Mouse (Mus musculus) hindbrain, embryonic 16.5 days (tissue): ENCODE measurements around the gene Tlcd2. TPM values are rescaled to one million over a fixed set of nuclear protein-coding genes. Genes with fewer than 3 reads are reported as not detected.

Experiments used
- ATAC-seq: fragments of 200-750 bp; cut with Nextera tagmentation; 2 replicates; pipeline ENCODE4 v1.8.0; 2017; ENCODE audit warnings: moderate TSS enrichment, moderate library complexity
- H3K27ac ChIP-seq: fragments of 300-500 bp; sonication (generic); 2 replicates; pipeline ENCODE4 v1.5.1; 2014; ENCODE audit warnings: low read depth, mild to moderate bottlenecking, control low read depth, low read length, moderate library complexity
- H3K27me3 ChIP-seq: fragments of 300-500 bp; sonication (generic); replicated peaks from 2 replicates; pipeline ENCODE4 v1.6.1; 2014; ENCODE audit warnings: low read length; ENCODE audit not compliant: control insufficient read depth, insufficient read depth
- H3K36me3 ChIP-seq: fragments of 300-500 bp; sonication (generic); 2 replicates; pipeline ENCODE4 v1.6.1; 2014; ENCODE audit warnings: mild to moderate bottlenecking, low read length, moderate library complexity, mixed read lengths; ENCODE audit not compliant: control insufficient read depth, insufficient read depth
- H3K4me1 ChIP-seq: fragments of 300-500 bp; sonication (generic); 2 replicates; pipeline ENCODE4 v1.6.1; 2014; ENCODE audit warnings: low read depth, low read length; ENCODE audit not compliant: control insufficient read depth, insufficient read depth
- H3K4me2 ChIP-seq: fragments of 300-500 bp; sonication (generic); 2 replicates; pipeline ENCODE4 v1.6.1; 2014; ENCODE audit warnings: mild to moderate bottlenecking, low read length, control low read depth, moderate library complexity
- H3K4me3 ChIP-seq: fragments of 300-500 bp; sonication (generic); 2 replicates; pipeline ENCODE4 v1.5.1; 2014; ENCODE audit warnings: mild to moderate bottlenecking, low read length, control low read depth, moderate library complexity
- H3K9ac ChIP-seq: fragments of 300-500 bp; sonication (generic); 2 replicates; pipeline ENCODE4 v1.6.1; 2014; ENCODE audit warnings: low read depth, mild to moderate bottlenecking, control low read depth, low read length, moderate library complexity
- H3K9me3 ChIP-seq: fragments of 300-500 bp; sonication (generic); 2 replicates; pipeline ENCODE4 v1.6.1; 2014; ENCODE audit warnings: mild to moderate bottlenecking, low read length, moderate library complexity; ENCODE audit not compliant: control insufficient read depth
- WGBS: fragments of 180-500 bp; shearing (Covaris S2); extraction: QIAGEN DNeasy Blood & Tissue Kit; methylation state at CpG from one replicate; pipeline ENCODE4 v1.1.7; 2014; 5-methylcytosine and 5-hydroxymethylcytosine counted together
- polyA plus RNA-seq: library from polyadenylated mRNA; unstranded; fragments of >200 nt; fragmentation: Nextera tagmentation; extraction: Ambion mirVana; gene quantifications from 2 replicates; pipeline ENCODE4 v1.2.1, GENCODE M21; 2015

The Tlcd2 gene
- polyA plus RNA-seq, 1 experiment from 2014 or later = 2.0 TPM

GRCm38 (mm10) chr11:75467512-75468215 is 6.1 kb downstream of the Tlcd2 start:
- Histone ChIP-seq H3K4me2 (peak overlapping the region; percentile 58), H3K4me3 (peak overlapping the region; percentile 34), H3K4me1 (peaks cover 10% of the 10 kb centered on the region), H3K9ac (peak overlapping the region; percentile 55), H3K9me3 (no peaks in the 10 kb centered on the region), H3K27ac (no peak overlapping the region), H3K27me3 (no peaks in the 10 kb centered on the region), H3K36me3 (peaks cover 10% of the 10 kb centered on the region)
- WGBS = 17% methylated on average over 19 of the region's 19 CpGs
- no peak for ATAC-seq

- Histone ChIP-seq H3K4me1 (peaks cover 3% of the 10 kb centered on the region; the same call in 1 of the 2 replicates), H3K9me3 (no peaks in the 10 kb centered on the region), H3K27ac (no peak overlapping the region), H3K36me3 (peaks cover 10% of the 10 kb centered on the region), H3K4me3 (peak overlapping the region; percentile 34), H3K4me2 (peak overlapping the region; percentile 58), H3K9ac (peak overlapping the region; percentile 55), H3K27me3 (no peaks in the 10 kb centered on the region)
- WGBS = 72% methylated on average over 7 of the region's 7 CpGs
- no peak for ATAC-seq
Observed at GRCm38 (mm10) chr11:75468410-75468809, 6.9 kb downstream of the Tlcd2 start.

- Histone ChIP-seq H3K9me3 (no peaks in the 10 kb centered on the region), H3K27me3 (no peaks in the 10 kb centered on the region), H3K36me3 (peaks cover 10% of the 10 kb centered on the region), H3K9ac (no peak overlapping the region), H3K4me1 (peaks cover 3% of the 10 kb centered on the region; the same call in 1 of the 2 replicates), H3K4me2 (no peak overlapping the region), H3K27ac (no peak overlapping the region), H3K4me3 (no peak overlapping the region)
- ATAC-seq = no peak
- WGBS = 92% methylated on average over 4 of the region's 4 CpGs
Observed at GRCm38 (mm10) chr11:75469261-75469660, 7.7 kb downstream of the Tlcd2 start.

- Histone ChIP-seq H3K9ac (no peak overlapping the region), H3K27ac (no peak overlapping the region), H3K36me3 (peaks cover 2% of the 10 kb centered on the region), H3K4me3 (no peak overlapping the region), H3K9me3 (no peaks in the 10 kb centered on the region), H3K4me1 (peaks cover 3% of the 10 kb centered on the region; the same call in 1 of the 2 replicates), H3K27me3 (no peaks in the 10 kb centered on the region), H3K4me2 (no peak overlapping the region)
- WGBS = 93% methylated on average over 3 of the region's 3 CpGs
- ATAC-seq = no peak
Observed at GRCm38 (mm10) chr11:75470675-75471074, 9.2 kb downstream of the Tlcd2 start.

- H3K4me2 ChIP-seq = no peak overlapping the region
- no peaks in the 10 kb centered on the region for H3K36me3 ChIP-seq
- no peaks in the 10 kb centered on the region for H3K27me3 ChIP-seq
- no peaks in the 10 kb centered on the region for H3K9me3 ChIP-seq
- no peak overlapping the region for H3K9ac ChIP-seq
- whole genome bisulfite sequencing = 87% methylated on average over 11 of the region's 11 CpGs
- no peak for ATAC-seq
- peaks cover 3% of the 10 kb centered on the region; the same call in 1 of the 2 replicates for H3K4me1 ChIP-seq
- H3K4me3 ChIP-seq = no peak overlapping the region
- H3K27ac ChIP-seq = no peak overlapping the region
Observed at GRCm38 (mm10) chr11:75472469-75473081, 11.1 kb downstream of the Tlcd2 start.

- H3K9me3 ChIP-seq = no peaks in the 10 kb centered on the region
- no peaks in the 10 kb centered on the region for H3K4me1 ChIP-seq
- H3K27ac ChIP-seq = no peak overlapping the region
- no peak overlapping the region for H3K9ac ChIP-seq
- 65% methylated on average over 7 of the region's 7 CpGs for WGBS
- no peak overlapping the region for H3K4me2 ChIP-seq
- H3K27me3 ChIP-seq = no peaks in the 10 kb centered on the region
- no peaks in the 10 kb centered on the region for H3K36me3 ChIP-seq
- no peak overlapping the region for H3K4me3 ChIP-seq
- ATAC-seq = no peak
Observed at GRCm38 (mm10) chr11:75473376-75473775, 11.9 kb downstream of the Tlcd2 start.

- H3K9ac ChIP-seq = no peak overlapping the region
- H3K27ac ChIP-seq = no peak overlapping the region
- no peaks in the 10 kb centered on the region for H3K9me3 ChIP-seq
- H3K36me3 ChIP-seq = peaks cover 18% of the 10 kb centered on the region
- 28% methylated on average over 3 of the region's 3 CpGs for WGBS
- peak overlapping the region; percentile 95 for H3K4me3 ChIP-seq
- H3K27me3 ChIP-seq = no peaks in the 10 kb centered on the region
- H3K4me1 ChIP-seq = peaks cover 9% of the 10 kb centered on the region
- peak overlapping the region; percentile 43 for H3K4me2 ChIP-seq
- peak; percentile 65 for ATAC-seq
Observed at GRCm38 (mm10) chr11:75486192-75486591, 24.7 kb downstream of the Tlcd2 start.

- Histone ChIP-seq H3K9ac (peak within 1 kb of the TSS; percentile 99), H3K36me3 (peaks cover 24% of the 10 kb centered on the region), H3K9me3 (no peaks in the 10 kb centered on the region), H3K4me2 (peak within 1 kb of the TSS; percentile 96), H3K4me3 (peak within 1 kb of the TSS; percentile 95), H3K27me3 (no peaks in the 10 kb centered on the region), H3K27ac (peak within 1 kb of the TSS; percentile 80), H3K4me1 (peaks cover 9% of the 10 kb centered on the region)
- peak; percentile 100 for ATAC-seq
- under 1% methylated on average over 52 of the region's 52 CpGs for WGBS
Observed at GRCm38 (mm10) chr11:75486601-75487285, 25.2 kb downstream of the Tlcd2 start, which contains the start of gene Prpf8. Prpf8 (plus strand) TSS chr11:75486816.

GRCm38 (mm10) chr11:75487496-75487895 is 26.0 kb downstream of the Tlcd2 start:
- ATAC-seq = no peak
- no peaks in the 10 kb centered on the region for H3K9me3 ChIP-seq
- H3K4me3 ChIP-seq = peak overlapping the region; percentile 95
- H3K4me2 ChIP-seq = peak overlapping the region; percentile 96
- no peak overlapping the region for H3K27ac ChIP-seq
- H3K36me3 ChIP-seq = peaks cover 31% of the 10 kb centered on the region
- peak overlapping the region; percentile 99 for H3K9ac ChIP-seq
- 44% methylated on average over 6 of the region's 6 CpGs for WGBS
- H3K27me3 ChIP-seq = no peaks in the 10 kb centered on the region
- peaks cover 9% of the 10 kb centered on the region for H3K4me1 ChIP-seq
